Mouse (Mus musculus) leukemia stem cell, adult 10-12 weeks (primary cell): ENCODE measurements around the gene Col4a6. TPM values are rescaled to one million over a fixed set of nuclear protein-coding genes. Genes with fewer than 3 reads are reported as not detected.

Experiments
- polyA plus RNA-seq: library from polyadenylated mRNA; stranded (reverse); fragments of >175 nt; gene quantifications from 2 replicates; pipeline ENCODE4 v1.2.3, GENCODE M21; 2012; ENCODE audit warnings: low replicate concordance

Col4a6 gene
- not detected in 2 replicates for polyA plus RNA-seq

GRCm38 (mm10) chrX:141473470-141474302, at the start of gene Col4a6:
TSS of gene Col4a6 (minus strand) at chrX:141474076.

DNA sequence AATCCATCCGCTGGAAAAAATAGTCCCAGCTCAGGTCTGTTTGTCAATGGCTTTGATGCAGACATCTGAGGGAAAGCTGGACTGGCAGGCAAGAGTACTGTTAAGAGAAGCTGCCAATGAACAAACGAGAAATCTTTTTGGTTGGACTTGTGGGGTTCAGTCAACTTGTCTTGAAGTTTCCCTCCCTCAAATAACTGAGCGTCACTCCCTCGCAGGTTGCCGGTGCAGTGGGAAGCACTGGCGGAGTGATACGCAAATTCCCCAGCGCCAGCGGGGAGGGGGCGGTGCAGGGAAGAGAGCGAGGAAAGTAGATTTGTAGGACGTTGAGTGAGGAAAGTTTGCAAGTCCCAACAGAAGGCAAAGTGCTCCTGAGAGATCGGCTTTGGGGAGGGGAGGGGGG, 1.2 kb upstream of the Col4a6 start, which contains the start of gene Col4a5:
Gene Col4a5 (plus strand): TSS at position 276 of the 400 bp plus-strand sequence.

Other genes with a start within 250 kb of the Col4a6 start
- 0.20 TPM in 1 of 2 replicates, not detected in the other for gene Col4a5, start 1.3 kb upstream of the Col4a6 start, polyA plus RNA-seq